Mouse (Mus musculus) liver, embryonic 13.5 days (tissue): ENCODE measurements at regions not wholly inside any gene's neighbourhood (a gene's known extent, or its start where the extent isn't known, plus 50 kb on each side); places are given as distances from the start of the nearest gene placed in this dataset.

ENCODE experiments used
- ATAC-seq: fragments of 200-750 bp; cut with Nextera tagmentation; 2 replicates; pipeline ENCODE4 v1.8.0; 2017; ENCODE audit warnings: low read depth, mild to moderate bottlenecking, moderate number of reproducible peaks, moderate library complexity
- DNase-seq: peaks from one replicate; pipeline ENCODE4 v3.0.0; 2022
- H3K27ac ChIP-seq: fragments of 300-500 bp; sonication (generic); 2 replicates; pipeline ENCODE4 v1.5.1; 2015; ENCODE audit warnings: moderate library complexity, mild to moderate bottlenecking, inconsistent platforms
- H3K27me3 ChIP-seq: fragments of 300-500 bp; sonication (generic); 2 replicates; pipeline ENCODE4 v1.6.1; 2015; ENCODE audit warnings: mild to moderate bottlenecking, inconsistent platforms
- H3K36me3 ChIP-seq: fragments of 300-500 bp; sonication (generic); 2 replicates; pipeline ENCODE4 v1.6.1; 2015; ENCODE audit warnings: mild to moderate bottlenecking, inconsistent platforms
- H3K4me1 ChIP-seq: fragments of 300-500 bp; sonication (generic); replicated peaks from 2 replicates; pipeline ENCODE4 v1.6.1; 2015; ENCODE audit warnings: inconsistent platforms
- H3K4me2 ChIP-seq: fragments of 300-500 bp; sonication (generic); 2 replicates; pipeline ENCODE4 v1.6.1; 2015; ENCODE audit warnings: inconsistent platforms, mild to moderate bottlenecking, moderate library complexity
- H3K4me3 ChIP-seq: fragments of 300-500 bp; sonication (generic); replicated peaks from 2 replicates; pipeline ENCODE4 v1.5.1; 2015; ENCODE audit warnings: mild to moderate bottlenecking, inconsistent platforms
- H3K9ac ChIP-seq: fragments of 300-500 bp; sonication (generic); 2 replicates; pipeline ENCODE4 v1.6.1; 2015; ENCODE audit warnings: mild to moderate bottlenecking, inconsistent platforms
- H3K9me3 ChIP-seq: fragments of 300-500 bp; sonication (generic); replicated peaks from 2 replicates; pipeline ENCODE4 v1.6.1; 2016; ENCODE audit warnings: inconsistent platforms
- WGBS: fragments of 180-500 bp; shearing (Covaris S2); methylation state at CpG from one replicate; pipeline ENCODE4 v1.1.7; 2015; ENCODE audit not compliant: insufficient replicate concordance; 5-methylcytosine and 5-hydroxymethylcytosine counted together

DNA sequence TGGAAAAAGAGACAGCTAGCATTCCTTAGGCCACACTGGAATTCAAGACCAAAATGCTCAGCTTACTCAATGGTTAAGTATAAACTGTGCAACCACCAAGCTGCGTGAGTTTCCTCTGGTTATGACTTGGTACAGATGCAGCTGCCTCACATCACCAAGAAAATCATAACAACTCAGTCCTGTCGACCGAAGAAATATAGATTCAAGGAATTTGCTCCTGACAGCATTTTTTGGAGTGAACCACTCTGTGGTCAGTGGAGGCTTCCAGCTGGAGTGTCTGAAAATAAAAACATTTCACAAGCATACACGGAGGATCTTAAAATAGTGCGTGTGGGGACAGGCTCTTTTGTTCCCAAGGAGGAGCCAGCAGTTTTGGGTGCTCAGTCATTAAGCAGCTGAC is 253.8 kb downstream of the Bckdhb start:
- ATAC-seq (no peak), DNase-seq (no peak)
- 69% methylated on average over 5 of the region's 5 CpGs for WGBS
- H3K9ac ChIP-seq, result no peak overlapping the region
- no peak overlapping the region for H3K4me2 ChIP-seq
- no peak overlapping the region for H3K4me3 ChIP-seq
- no peaks in the 10 kb centered on the region for H3K36me3 ChIP-seq
- no peaks in the 10 kb centered on the region for H3K27me3 ChIP-seq
- no peak overlapping the region for H3K27ac ChIP-seq
- H3K4me1 ChIP-seq, result no peaks in the 10 kb centered on the region
- no peaks in the 10 kb centered on the region for H3K9me3 ChIP-seq

DNA sequence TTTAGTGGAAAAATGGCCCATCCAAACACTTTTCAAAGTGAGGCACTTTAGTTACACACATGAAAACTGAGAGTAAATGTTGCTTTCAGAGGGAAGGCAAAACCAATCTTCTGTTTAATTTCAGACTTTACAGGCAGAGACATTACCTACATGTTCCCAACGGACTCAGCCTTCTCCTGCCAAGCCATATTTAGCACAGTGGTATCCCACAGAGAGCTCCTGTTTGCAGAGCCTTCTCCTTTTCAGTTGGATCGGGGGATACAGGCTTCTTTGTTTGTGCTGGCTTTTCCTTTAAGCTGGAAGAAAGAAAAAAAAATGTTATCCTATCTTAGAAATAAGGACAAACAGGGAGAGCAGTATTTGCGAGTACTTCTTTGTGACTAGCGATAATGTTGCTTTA is 254.3 kb downstream of the Bckdhb start:
- WGBS, result 61% methylated on average over 4 of the region's 4 CpGs

DNA sequence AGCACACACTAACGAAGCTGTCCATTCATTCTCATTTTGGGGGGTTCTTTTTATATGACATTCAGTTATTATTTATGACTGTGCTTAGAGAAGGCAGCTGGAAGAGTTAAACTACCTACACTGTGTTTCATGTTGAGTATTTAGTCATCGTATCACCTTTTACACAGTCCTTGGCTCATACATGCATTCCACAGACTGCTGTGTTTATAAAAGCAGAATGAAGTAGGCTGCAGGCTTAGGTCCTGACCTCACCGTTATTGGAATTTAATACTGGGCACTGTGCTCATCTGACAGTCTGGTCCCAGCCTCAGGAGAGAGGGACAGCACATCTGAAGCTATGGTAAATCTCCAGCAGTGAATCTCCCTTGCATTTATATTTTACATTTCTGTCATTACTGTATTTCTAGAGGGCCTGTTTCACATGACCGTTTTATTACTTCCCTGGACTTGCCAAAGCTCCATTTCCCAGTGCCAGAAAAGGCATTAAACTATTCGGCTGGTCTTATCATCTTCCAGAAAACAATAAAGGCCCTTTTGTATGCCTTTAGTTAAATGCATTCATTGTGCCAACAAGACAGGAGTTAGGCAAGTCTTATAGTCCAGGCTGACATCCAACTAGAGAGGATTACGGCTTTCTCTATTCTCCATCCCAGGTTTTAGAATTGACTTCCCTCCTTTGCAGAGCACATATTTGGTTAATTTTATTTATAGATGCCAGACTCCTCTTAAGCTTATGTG is 258.9 kb downstream of the Bckdhb start:
- Histone ChIP-seq H3K27ac (no peak overlapping the region), H3K27me3 (no peaks in the 10 kb centered on the region), H3K4me3 (no peak overlapping the region), H3K36me3 (no peaks in the 10 kb centered on the region), H3K4me2 (no peak overlapping the region), H3K4me1 (no peaks in the 10 kb centered on the region), H3K9ac (no peak overlapping the region), H3K9me3 (no peaks in the 10 kb centered on the region)
- WGBS, result 64% methylated on average over 6 of the region's 6 CpGs
- ATAC-seq (no peak), DNase-seq (no peak)

More for the DNA sequence above, 254.3 kb downstream of the Bckdhb start:
- H3K27me3 ChIP-seq, result no peaks in the 10 kb centered on the region
- no peaks in the 10 kb centered on the region for H3K4me1 ChIP-seq
- H3K27ac ChIP-seq, result no peak overlapping the region
- H3K9me3 ChIP-seq, result no peaks in the 10 kb centered on the region
- DNase-seq (no peak), ATAC-seq (no peak)
- no peak overlapping the region for H3K4me3 ChIP-seq
- H3K4me2 ChIP-seq, result no peak overlapping the region
- no peaks in the 10 kb centered on the region for H3K36me3 ChIP-seq
- H3K9ac ChIP-seq, result no peak overlapping the region

DNA sequence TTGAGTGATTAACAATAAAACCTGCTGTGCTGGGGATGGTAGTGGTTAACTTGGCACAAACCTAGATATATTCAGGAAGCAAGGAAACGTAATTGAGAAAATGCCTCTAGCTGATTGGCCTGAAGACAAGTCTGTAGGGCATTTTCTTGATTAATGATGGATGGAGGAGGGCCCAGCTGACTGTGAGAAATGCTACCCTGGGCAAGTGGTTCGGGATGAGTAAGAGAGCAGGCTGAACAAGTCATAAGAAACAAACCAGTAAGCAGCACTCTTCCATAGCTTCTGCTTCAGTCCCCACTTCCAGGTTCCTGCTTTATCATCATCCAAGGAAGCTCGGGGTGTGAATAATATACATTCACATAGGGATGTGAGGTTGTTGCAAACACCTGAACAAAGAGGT is 262.6 kb downstream of the Bckdhb start:
- H3K4me3 ChIP-seq, result no peak overlapping the region
- H3K9me3 ChIP-seq, result no peaks in the 10 kb centered on the region
- H3K9ac ChIP-seq, result no peak overlapping the region
- DNase-seq (no peak), ATAC-seq (no peak)
- no peak overlapping the region for H3K27ac ChIP-seq
- WGBS, result 46% methylated on average over 3 of the region's 3 CpGs
- no peak overlapping the region for H3K4me2 ChIP-seq
- no peaks in the 10 kb centered on the region for H3K36me3 ChIP-seq
- H3K27me3 ChIP-seq, result no peaks in the 10 kb centered on the region
- H3K4me1 ChIP-seq, result no peaks in the 10 kb centered on the region

DNA sequence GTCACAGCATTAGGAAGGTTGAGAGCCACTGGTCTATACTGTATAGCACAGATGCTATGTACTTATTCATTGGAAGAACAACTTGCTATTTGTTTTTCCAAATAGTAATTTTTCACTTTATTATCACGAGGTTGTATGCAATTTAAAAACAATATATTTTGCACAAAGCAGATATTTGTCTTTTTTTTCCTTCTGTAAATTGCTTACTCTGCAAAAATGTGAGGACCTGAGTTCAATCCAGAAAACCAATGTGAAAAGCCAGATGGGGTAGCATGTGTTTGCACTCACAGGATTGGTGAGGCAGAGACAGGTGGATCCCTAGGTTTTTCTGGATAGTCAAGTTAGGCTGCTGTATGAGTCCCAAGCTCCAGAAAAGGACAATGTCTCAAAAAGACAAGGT is 268.5 kb downstream of the Bckdhb start:
- DNase-seq, result no peak
- Histone ChIP-seq H3K4me3 (no peak overlapping the region), H3K9me3 (no peaks in the 10 kb centered on the region), H3K27ac (no peak overlapping the region), H3K36me3 (no peaks in the 10 kb centered on the region), H3K27me3 (no peaks in the 10 kb centered on the region), H3K4me1 (no peaks in the 10 kb centered on the region), H3K9ac (no peak overlapping the region), H3K4me2 (no peak overlapping the region)
- ATAC-seq, result no peak
- WGBS, result 32% methylated on average over 1 of the region's 1 CpGs

DNA sequence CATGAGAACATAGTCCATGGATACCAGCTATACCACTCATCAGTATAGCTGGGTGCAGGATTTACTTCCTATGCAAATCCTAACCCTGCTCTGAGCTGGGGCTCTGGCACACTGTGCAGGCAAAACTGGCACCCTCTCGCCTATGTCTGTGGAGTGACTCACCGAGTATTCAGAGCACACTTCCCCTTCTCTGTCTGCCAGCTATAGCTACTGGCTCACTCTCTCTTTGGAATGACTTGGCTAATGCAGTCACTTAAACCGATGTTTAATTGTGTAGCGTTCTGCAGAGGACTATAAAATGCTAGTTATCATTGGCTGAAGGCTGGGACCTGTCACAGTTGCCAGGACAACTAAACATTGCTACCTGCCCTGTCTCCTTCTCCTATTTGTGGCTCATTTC is 269.8 kb downstream of the Bckdhb start:
- Histone ChIP-seq H3K9me3 (no peaks in the 10 kb centered on the region), H3K4me3 (no peak overlapping the region), H3K27me3 (no peaks in the 10 kb centered on the region), H3K4me2 (no peak overlapping the region), H3K36me3 (no peaks in the 10 kb centered on the region), H3K27ac (no peak overlapping the region), H3K9ac (no peak overlapping the region), H3K4me1 (no peaks in the 10 kb centered on the region)
- ATAC-seq (no peak), DNase-seq (no peak)
- WGBS, result 59% methylated on average over 4 of the region's 4 CpGs

DNA sequence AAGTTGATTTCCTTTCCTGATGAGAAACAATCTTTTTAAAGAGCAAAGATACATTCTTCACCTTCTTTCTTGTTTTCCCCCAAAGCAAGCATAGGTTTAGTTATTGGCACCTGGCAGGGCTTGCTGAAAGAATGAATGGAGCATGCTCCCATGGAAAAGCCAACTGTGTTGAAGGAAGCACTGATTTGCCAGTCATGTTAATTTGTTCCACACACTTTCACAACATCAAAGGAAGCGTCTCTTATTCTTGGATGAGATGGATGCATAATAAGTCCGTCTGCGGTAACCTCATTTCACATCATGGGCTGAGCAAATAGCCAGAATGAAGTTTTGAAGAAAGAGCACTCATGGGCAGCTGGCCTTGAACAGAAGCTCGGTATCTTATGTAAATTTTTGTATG is 270.4 kb downstream of the Bckdhb start:
- no peaks in the 10 kb centered on the region for H3K27me3 ChIP-seq
- 69% methylated on average over 4 of the region's 4 CpGs for WGBS
- H3K27ac ChIP-seq, result no peak overlapping the region

DNA sequence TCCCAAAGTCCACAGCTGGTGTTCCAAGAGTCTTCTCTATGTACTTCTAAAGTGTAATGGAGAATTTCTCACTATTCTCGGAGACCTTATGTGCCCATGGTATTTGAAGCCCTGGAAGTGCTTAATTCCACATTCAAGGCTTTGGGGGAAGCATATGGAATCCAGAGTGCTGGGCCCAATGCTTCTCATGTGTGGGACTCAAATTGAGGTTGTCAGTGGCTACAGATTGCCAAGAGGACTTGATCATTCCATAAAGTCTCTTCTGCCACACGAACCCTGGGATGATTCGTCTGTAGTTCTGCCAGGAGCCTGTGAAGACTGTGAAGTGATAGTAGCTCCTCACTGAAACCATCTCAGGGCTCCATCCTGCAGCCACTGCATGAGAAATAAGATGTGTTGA is 275.3 kb downstream of the Bckdhb start:
- H3K36me3 ChIP-seq, result no peaks in the 10 kb centered on the region
- H3K9ac ChIP-seq, result no peak overlapping the region
- H3K27me3 ChIP-seq, result no peaks in the 10 kb centered on the region
- no peak overlapping the region for H3K4me2 ChIP-seq
- DNase-seq (no peak), ATAC-seq (no peak)
- no peaks in the 10 kb centered on the region for H3K9me3 ChIP-seq
- H3K27ac ChIP-seq, result no peak overlapping the region
- H3K4me1 ChIP-seq, result no peaks in the 10 kb centered on the region
- WGBS, result 53% methylated on average over 3 of the region's 3 CpGs
- no peak overlapping the region for H3K4me3 ChIP-seq

More for the DNA sequence above, 270.4 kb downstream of the Bckdhb start:
- ATAC-seq (no peak), DNase-seq (no peak)
- no peaks in the 10 kb centered on the region for H3K36me3 ChIP-seq
- H3K4me2 ChIP-seq, result no peak overlapping the region
- no peak overlapping the region for H3K4me3 ChIP-seq
- no peak overlapping the region for H3K9ac ChIP-seq
- H3K9me3 ChIP-seq, result no peaks in the 10 kb centered on the region
- H3K4me1 ChIP-seq, result no peaks in the 10 kb centered on the region

DNA sequence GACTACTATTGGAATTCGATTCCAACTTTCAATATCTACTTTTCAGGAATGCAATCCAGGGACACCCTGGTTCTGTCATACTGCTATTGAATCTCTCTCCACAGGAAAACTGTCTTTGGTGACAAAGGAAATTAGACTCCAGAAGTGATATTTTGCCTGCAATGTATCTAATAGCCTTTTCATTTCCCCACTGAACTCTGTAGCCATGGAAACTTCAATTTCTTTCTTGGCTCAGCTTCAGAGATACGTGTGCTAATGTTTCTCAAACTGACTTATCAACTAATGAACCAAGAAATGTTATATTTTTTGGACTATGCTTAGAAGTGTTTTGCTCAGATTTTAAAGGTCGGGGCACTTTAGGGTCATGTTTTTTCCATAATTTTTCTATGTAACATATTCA is 279.1 kb downstream of the Bckdhb start:
- Histone ChIP-seq H3K36me3 (no peaks in the 10 kb centered on the region), H3K4me2 (no peak overlapping the region), H3K4me3 (no peak overlapping the region), H3K4me1 (no peaks in the 10 kb centered on the region), H3K27me3 (no peaks in the 10 kb centered on the region), H3K9me3 (no peaks in the 10 kb centered on the region), H3K27ac (no peak overlapping the region), H3K9ac (no peak overlapping the region)
- DNase-seq, result no peak
- 50% methylated on average over 3 of the region's 3 CpGs for WGBS
- no peak for ATAC-seq

DNA sequence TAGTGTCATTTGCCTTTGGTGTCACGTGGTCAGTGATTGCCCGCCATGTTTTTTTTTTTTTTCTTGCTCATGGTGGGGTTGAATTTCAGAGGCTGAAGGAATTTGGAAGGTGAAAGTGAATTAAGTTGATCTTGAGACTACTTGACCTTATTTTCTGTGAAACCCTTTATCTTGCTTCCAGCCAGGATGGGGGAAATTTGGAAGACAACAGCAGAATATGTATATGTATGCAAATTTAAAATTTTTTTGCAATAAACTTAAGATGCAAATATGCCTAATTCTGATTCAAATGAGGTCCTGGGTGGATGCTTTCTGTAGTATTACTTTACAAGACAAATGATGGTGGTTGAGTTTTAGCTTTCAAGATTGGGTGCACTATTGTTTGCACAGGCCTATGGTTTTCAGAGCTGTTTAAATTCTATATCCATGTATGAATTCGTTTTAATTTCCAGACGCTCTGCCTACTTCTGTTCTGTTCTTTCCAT is 315.6 kb downstream of the Bckdhb start:
- 65% methylated on average over 4 of the region's 4 CpGs for WGBS
- no peaks in the 10 kb centered on the region for H3K4me1 ChIP-seq
- H3K36me3 ChIP-seq, result no peaks in the 10 kb centered on the region
- DNase-seq (no peak), ATAC-seq (no peak)
- H3K4me3 ChIP-seq, result no peak overlapping the region
- H3K9me3 ChIP-seq, result no peaks in the 10 kb centered on the region
- H3K4me2 ChIP-seq, result no peak overlapping the region
- no peak overlapping the region for H3K9ac ChIP-seq
- H3K27me3 ChIP-seq, result no peaks in the 10 kb centered on the region
- no peak overlapping the region for H3K27ac ChIP-seq

DNA sequence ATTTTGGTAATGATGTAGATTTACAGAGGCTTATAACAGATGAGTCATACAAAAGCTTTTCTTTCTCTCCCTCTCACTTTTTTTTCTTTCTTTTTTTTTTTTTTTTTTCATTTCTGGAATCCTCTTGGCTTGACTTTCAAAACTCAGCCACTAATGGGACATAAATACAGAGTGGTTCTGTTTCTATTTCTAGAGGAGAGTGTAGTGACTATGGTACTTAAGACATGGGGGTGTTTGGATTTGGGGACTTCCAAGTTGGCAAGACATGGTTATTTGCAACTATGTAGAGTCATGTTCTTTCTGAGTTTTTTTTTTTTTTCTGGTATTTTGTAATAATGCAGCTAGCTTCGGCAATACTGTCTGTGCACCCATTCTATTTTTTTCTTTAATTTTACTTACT is 324.8 kb downstream of the Bckdhb start:
- H3K27ac ChIP-seq, result no peak overlapping the region
- ATAC-seq (no peak), DNase-seq (no peak)
- H3K9ac ChIP-seq, result no peak overlapping the region
- H3K36me3 ChIP-seq, result no peaks in the 10 kb centered on the region
- H3K4me3 ChIP-seq, result no peak overlapping the region
- H3K4me2 ChIP-seq, result no peak overlapping the region
- no peaks in the 10 kb centered on the region for H3K9me3 ChIP-seq
- no peaks in the 10 kb centered on the region for H3K4me1 ChIP-seq
- WGBS, result 33% methylated on average over 1 of the region's 1 CpGs
- H3K27me3 ChIP-seq, result no peaks in the 10 kb centered on the region
